Mouse (Mus musculus): ENCODE results near the gene Plcb1.

- no peak for TF ChIP-seq GATA1 (IDR thresholded peaks at IDR 0.05; ENCODE audit: low read length)
- TF ChIP-seq TAL1 (IDR thresholded peaks at IDR 0.05; ENCODE audit: low read length), result no peak
Measured at GRCm38 (mm10) chr2:135454455-135454854, 668.6 kb downstream of the Plcb1 start.
